Mouse (Mus musculus): ENCODE data around the gene Tatdn3. TPM values are rescaled to one million over a fixed set of nuclear protein-coding genes. Genes with fewer than 3 reads are reported as not detected.

Tatdn3 gene
- polyA plus RNA-seq, 1 experiment: 5.2 TPM

DNA sequence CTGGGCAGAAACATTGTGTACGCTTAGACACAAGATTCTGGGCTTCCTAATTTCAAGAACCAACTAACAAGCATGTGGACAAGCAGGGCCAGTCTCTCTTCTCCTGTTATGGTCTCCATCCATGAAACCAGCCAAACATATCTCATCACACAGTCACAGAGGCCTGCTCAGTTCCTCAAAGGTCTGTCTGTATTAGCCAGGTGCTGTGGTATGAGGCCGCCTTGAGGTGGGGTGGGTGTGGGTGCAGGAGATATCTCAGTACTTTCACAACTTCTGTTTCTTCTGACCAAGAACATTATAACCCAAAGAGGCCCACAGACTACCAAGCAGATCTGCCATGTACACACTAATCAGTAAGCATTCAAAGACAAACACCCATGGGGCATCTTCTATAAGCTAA is 17.5 kb downstream of the Tatdn3 start:
- WGBS: 97% methylated on average over 2 of the region's 2 CpGs
- Histone ChIP-seq H3K4me3 (ENCODE audit: control insufficient read depth, insufficient read depth, low read length) (no peak overlapping the region), H3K27ac (ENCODE audit: control insufficient read depth, insufficient read depth, low read length) (no peak overlapping the region), H3K27me3 (ENCODE audit: control insufficient read depth, insufficient read depth, low read length) (no peaks in the 10 kb centered on the region), H3K36me3 (ENCODE audit: control insufficient read depth, insufficient read depth, low read length) (no peaks in the 10 kb centered on the region), H3K4me1 (replicated peaks; ENCODE audit: control insufficient read depth, insufficient read depth, low read length) (no peaks in the 10 kb centered on the region)
- no peak for TF ChIP-seq CTCF (IDR thresholded peaks at IDR 0.05; ENCODE audit: borderline replicate concordance, control insufficient read depth, extremely low read depth, insufficient read depth, low read length, poor library complexity)
- TF ChIP-seq POLR2A (IDR thresholded peaks at IDR 0.05; ENCODE audit: control insufficient read depth, extremely low read depth, insufficient read depth, low read length, poor library complexity): no peak
- no peak for DNase-seq

DNA sequence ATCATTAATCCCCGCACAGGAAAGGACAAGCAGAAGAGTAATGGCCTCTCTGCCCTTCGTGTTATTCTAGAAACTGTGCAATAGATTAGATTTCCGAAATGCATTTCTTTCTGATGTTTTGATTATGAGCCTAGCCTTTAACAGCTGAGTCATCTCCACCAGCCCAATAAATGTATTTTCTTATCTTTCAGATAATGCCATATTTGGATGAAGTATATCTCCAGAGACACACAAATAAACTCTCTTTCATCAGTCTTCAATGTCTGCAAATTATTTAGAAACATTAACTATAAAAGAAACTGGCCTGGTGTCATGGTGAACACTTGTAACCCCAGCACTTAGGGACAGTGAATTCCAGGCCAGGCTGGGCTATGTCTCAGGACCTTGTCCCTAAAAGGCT is 20.0 kb downstream of the Tatdn3 start:
- H3K27me3 ChIP-seq (ENCODE audit: control insufficient read depth, insufficient read depth, low read length): no peaks in the 10 kb centered on the region
- TF ChIP-seq POLR2A (IDR thresholded peaks at IDR 0.05; ENCODE audit: control insufficient read depth, extremely low read depth, insufficient read depth, low read length, poor library complexity) (no peak), CTCF (IDR thresholded peaks at IDR 0.05; ENCODE audit: borderline replicate concordance, control insufficient read depth, extremely low read depth, insufficient read depth, low read length, poor library complexity) (no peak)
- H3K27ac ChIP-seq (ENCODE audit: control insufficient read depth, insufficient read depth, low read length): no peak overlapping the region
- DNase-seq: no peak
- 87% methylated on average over 3 of the region's 3 CpGs for WGBS
- H3K4me1 ChIP-seq (replicated peaks; ENCODE audit: control insufficient read depth, insufficient read depth, low read length): no peaks in the 10 kb centered on the region
- no peak overlapping the region for H3K4me3 ChIP-seq (ENCODE audit: control insufficient read depth, insufficient read depth, low read length)
- H3K36me3 ChIP-seq (ENCODE audit: control insufficient read depth, insufficient read depth, low read length): no peaks in the 10 kb centered on the region

DNA sequence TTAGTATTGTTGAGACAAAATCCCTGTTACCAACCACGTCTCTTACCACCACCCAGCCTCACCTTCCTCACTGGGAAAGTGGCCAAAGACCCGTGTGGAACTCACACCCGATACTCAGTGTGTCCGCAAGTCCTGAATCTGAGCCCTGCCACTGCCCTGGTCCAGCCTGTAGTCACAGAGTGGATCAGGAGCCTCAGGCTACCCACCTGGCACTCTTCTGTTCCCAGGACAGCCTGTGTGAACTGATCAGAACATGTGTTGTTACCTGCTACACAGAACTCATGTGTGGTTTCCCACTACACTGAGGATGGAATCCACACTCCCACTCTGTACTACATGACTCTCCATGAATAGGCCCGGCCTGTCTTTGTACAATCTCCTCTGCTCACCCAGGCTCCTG is 20.6 kb downstream of the Tatdn3 start:
- no peaks in the 10 kb centered on the region for H3K4me1 ChIP-seq (replicated peaks; ENCODE audit: control insufficient read depth, insufficient read depth, low read length)
- H3K4me3 ChIP-seq (ENCODE audit: control insufficient read depth, insufficient read depth, low read length): no peak overlapping the region
- no peak for DNase-seq
- TF ChIP-seq POLR2A (IDR thresholded peaks at IDR 0.05; ENCODE audit: control insufficient read depth, extremely low read depth, insufficient read depth, low read length, poor library complexity) (no peak), CTCF (IDR thresholded peaks at IDR 0.05; ENCODE audit: borderline replicate concordance, control insufficient read depth, extremely low read depth, insufficient read depth, low read length, poor library complexity) (no peak)
- H3K27me3 ChIP-seq (ENCODE audit: control insufficient read depth, insufficient read depth, low read length): no peaks in the 10 kb centered on the region
- H3K36me3 ChIP-seq (ENCODE audit: control insufficient read depth, insufficient read depth, low read length): no peaks in the 10 kb centered on the region
- 86% methylated on average over 5 of the region's 5 CpGs for WGBS
- no peak overlapping the region for H3K27ac ChIP-seq (ENCODE audit: control insufficient read depth, insufficient read depth, low read length)

DNA sequence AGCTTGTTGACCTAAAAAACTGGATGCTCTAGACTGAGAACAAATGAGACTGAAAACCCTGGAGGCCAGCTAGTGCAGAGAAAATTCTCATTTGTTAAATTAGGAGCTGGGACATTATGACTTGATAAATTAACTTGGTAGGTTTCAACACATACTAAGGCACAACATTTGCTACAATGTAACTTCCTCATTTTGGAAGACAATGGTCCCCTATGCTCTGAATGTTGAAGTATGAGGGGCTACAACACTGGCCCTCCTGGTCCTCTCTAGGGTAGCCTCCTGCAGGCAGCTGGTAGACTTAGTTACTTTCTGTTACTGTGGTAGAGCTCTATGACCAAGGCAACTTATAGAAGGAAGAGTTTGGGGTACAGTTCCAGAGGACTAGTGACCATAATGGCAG is 21.4 kb downstream of the Tatdn3 start:
- no peak overlapping the region for H3K27ac ChIP-seq (ENCODE audit: control insufficient read depth, insufficient read depth, low read length)
- no peak overlapping the region for H3K4me3 ChIP-seq (ENCODE audit: control insufficient read depth, insufficient read depth, low read length)
- TF ChIP-seq POLR2A (IDR thresholded peaks at IDR 0.05; ENCODE audit: control insufficient read depth, extremely low read depth, insufficient read depth, low read length, poor library complexity) (no peak), CTCF (IDR thresholded peaks at IDR 0.05; ENCODE audit: borderline replicate concordance, control insufficient read depth, extremely low read depth, insufficient read depth, low read length, poor library complexity) (no peak)
- H3K4me1 ChIP-seq (replicated peaks; ENCODE audit: control insufficient read depth, insufficient read depth, low read length): no peaks in the 10 kb centered on the region
- H3K36me3 ChIP-seq (ENCODE audit: control insufficient read depth, insufficient read depth, low read length): no peaks in the 10 kb centered on the region
- no peak for DNase-seq
- no peaks in the 10 kb centered on the region for H3K27me3 ChIP-seq (ENCODE audit: control insufficient read depth, insufficient read depth, low read length)

DNA sequence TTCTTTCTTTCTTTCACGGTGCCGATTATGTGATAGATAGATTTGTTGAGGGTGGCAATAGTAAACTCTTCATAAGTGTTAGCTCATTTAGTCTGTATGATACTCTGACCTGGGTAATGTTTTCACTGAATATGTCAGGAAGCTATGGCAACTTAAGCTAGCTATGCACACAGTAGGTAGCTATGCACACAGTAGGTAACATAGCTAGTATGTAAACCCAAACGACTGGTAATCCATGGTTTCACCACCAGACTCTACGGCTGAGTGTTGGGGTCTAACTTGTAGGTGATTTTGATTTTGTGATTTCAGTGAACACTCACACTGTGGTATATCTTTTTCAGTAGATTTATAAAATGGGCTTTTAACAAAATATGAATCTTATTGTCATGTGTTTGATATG is 24.7 kb downstream of the Tatdn3 start:
- WGBS: 92% methylated on average over 4 of the region's 4 CpGs
- no peaks in the 10 kb centered on the region for H3K36me3 ChIP-seq (ENCODE audit: control insufficient read depth, insufficient read depth, low read length)
- H3K4me1 ChIP-seq (replicated peaks; ENCODE audit: control insufficient read depth, insufficient read depth, low read length): no peaks in the 10 kb centered on the region

DNA sequence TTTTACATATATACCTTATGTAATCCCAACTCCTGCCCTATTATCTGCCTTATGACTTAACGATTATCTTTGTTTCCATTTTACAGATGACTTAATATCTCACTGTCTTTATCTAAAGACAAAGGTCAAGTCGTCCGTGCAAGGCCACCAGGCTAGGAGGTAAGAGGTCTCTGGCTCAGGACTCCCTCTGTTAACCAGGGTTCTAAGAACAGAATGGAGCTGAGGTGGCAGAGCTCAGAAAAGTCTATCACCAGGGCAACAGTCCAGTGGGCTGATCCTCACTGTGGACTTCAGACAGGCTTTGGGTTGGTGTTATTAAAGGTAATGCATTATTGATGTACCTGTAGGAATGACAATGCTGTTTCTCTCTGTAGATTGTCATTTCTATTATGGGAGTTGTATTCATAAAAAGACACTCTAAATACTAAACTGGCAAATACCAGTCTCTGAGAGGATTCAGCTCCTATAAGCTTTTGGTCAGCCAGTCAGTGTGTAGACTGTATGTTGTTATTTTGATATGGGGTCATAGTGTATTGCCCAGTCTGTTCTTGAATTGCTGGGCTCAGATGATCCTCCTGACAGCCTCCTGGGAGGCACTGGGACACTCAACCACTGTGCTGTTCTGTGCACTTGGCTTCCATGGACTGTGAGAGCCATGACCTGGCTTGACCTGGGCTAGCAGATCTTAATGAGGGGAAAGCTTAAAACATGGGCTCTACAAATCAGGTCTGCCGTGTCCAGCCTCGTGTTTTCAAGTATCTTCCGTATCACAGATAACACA is 26.0 kb downstream of the Tatdn3 start, which contains the start of gene Spata45:
Spata45 (plus strand) TSS at position 86 of the 781 bp plus-strand sequence.
- H3K4me3 ChIP-seq (ENCODE audit: control insufficient read depth, insufficient read depth, low read length): no peak within 1 kb of the TSS
- WGBS: 88% methylated on average over 6 of the region's 6 CpGs
- H3K4me1 ChIP-seq (replicated peaks; ENCODE audit: control insufficient read depth, insufficient read depth, low read length): no peaks in the 10 kb centered on the region
- DNase-seq: no peak
- H3K36me3 ChIP-seq (ENCODE audit: control insufficient read depth, insufficient read depth, low read length): no peaks in the 10 kb centered on the region
- no peak within 1 kb of the TSS for H3K27ac ChIP-seq (ENCODE audit: control insufficient read depth, insufficient read depth, low read length)
- H3K27me3 ChIP-seq (ENCODE audit: control insufficient read depth, insufficient read depth, low read length): no peaks in the 10 kb centered on the region
- TF ChIP-seq CTCF (IDR thresholded peaks at IDR 0.05; ENCODE audit: borderline replicate concordance, control insufficient read depth, extremely low read depth, insufficient read depth, low read length, poor library complexity) (no peak), POLR2A (IDR thresholded peaks at IDR 0.05; ENCODE audit: control insufficient read depth, extremely low read depth, insufficient read depth, low read length, poor library complexity) (no peak)

More for the DNA sequence above, 24.7 kb downstream of the Tatdn3 start:
- TF ChIP-seq POLR2A (IDR thresholded peaks at IDR 0.05; ENCODE audit: control insufficient read depth, extremely low read depth, insufficient read depth, low read length, poor library complexity) (no peak), CTCF (IDR thresholded peaks at IDR 0.05; ENCODE audit: borderline replicate concordance, control insufficient read depth, extremely low read depth, insufficient read depth, low read length, poor library complexity) (no peak)
- DNase-seq: no peak
- no peak overlapping the region for H3K27ac ChIP-seq (ENCODE audit: control insufficient read depth, insufficient read depth, low read length)
- no peak overlapping the region for H3K4me3 ChIP-seq (ENCODE audit: control insufficient read depth, insufficient read depth, low read length)
- no peaks in the 10 kb centered on the region for H3K27me3 ChIP-seq (ENCODE audit: control insufficient read depth, insufficient read depth, low read length)

Measured in thymus, adult 2 months (tissue).